Mouse (Mus musculus) spleen, postnatal 10 days (tissue): ENCODE data around the gene Ccdc191.

Experiments used
- DNase-seq, 2 experiments: peaks; one replicate each; pipeline ENCODE4 v3.0.0; 2021 to 2022; ENCODE audit warnings: low spot score in 2 of 2

Ccdc191 gene

GRCm38 (mm10) chr16:43980110-43980609, 90.6 kb downstream of the Ccdc191 start:
- no peak for DNase-seq

GRCm38 (mm10) chr16:43986299-43986698, 96.7 kb downstream of the Ccdc191 start:
- DNase-seq: no peak

- DNase-seq: no peak
Observed at GRCm38 (mm10) chr16:43994623-43995022, 105.0 kb downstream of the Ccdc191 start.

GRCm38 (mm10) chr16:43999111-43999510, 109.5 kb downstream of the Ccdc191 start:
- no peak for DNase-seq

GRCm38 (mm10) chr16:43999541-43999940, 109.9 kb downstream of the Ccdc191 start:
- no peak for DNase-seq

DNA sequence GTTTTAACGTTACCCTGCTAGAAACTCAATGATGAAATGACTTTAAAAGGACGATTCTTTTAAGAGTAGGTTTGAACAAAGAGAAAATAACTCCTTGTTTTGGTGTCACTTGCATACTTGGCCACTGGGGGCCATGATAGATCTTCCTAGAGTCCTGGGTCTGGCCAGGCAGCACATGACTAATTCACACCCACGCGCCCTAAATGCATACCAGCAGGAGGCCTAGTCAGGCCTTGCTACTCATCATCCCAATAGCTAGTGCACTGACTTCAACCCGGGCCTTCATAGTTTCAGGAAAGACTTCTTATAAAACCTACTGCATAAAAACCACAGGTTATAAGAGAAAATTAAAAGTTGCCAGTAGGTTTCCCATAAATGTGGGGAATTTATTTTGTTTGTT, 112.5 kb downstream of the Ccdc191 start:
- DNase-seq: no peak

- DNase-seq: no peak
Observed at GRCm38 (mm10) chr16:44011010-44011409, 121.4 kb downstream of the Ccdc191 start.
